Mouse (Mus musculus): ENCODE data around the gene Slc45a2.

Gene Slc45a2

GRCm38 (mm10) chr15:11066299-11066698 is 65.8 kb downstream of the Slc45a2 start:
- no peak for DNase-seq (ENCODE audit: low read depth)

DNA sequence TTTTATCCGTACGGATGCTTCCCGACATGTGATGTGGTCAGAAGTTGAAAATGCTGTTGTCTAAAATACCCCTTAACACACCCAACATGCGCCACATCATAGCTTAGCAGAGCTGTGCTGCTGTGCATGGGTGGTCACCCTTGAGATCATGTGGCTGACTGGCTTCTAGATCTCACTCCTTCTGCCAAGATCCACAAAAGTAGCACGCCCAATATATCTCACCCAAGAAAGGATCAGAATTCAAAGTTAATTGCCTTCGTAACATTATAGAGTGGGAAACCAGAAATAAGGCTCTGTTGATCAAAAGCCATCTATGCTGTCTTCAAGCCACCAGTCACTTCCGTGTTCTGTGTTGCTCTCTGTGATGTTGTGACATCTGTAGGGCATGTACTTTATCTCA is 67.4 kb downstream of the Slc45a2 start:
- no peak for DNase-seq (ENCODE audit: low read depth)

DNA sequence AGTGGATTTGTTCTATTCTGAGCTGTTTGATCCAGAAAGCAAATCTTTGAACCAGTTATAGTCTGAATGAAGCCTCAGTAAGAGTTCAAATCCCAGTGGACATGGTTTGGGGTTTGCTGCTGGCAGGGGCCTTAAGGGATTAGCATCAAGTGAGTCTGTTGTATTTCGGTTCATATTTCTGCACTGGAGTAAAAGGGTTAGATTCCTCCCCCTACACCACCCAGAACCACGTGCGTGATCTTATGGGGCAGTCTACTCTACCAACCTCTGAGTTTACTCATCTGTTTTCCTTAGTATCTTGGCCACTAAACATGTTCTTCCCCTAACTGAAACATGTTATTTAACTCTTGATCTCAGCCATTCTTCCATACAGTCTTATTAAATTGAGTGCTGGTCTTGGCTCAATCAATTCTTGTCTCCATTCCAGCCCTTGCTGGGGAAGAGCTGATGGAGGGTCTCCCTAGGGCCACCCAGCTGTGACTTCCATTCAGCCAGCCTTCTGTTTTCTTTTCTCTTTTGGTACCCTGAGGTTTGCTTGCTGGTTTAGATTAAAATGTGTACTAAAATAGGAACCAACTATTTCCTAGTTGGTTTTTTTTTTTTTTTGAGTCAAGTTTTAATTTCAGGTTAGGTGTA is 75.3 kb downstream of the Slc45a2 start:
- no peak for DNase-seq (ENCODE audit: low read depth)

Data from 416B (cell line).